Mouse (Mus musculus) liver, adult 2 months (tissue): Measurements from ENCODE around the gene Ino80d.

ENCODE experiments used
- CTCF ChIP-seq: fragments of 200-500 bp; IDR thresholded peaks from 2 replicates; pipeline ENCODE4 v1.5.1; 2011; ENCODE audit warnings: low read depth, low read length, control low read depth
- POLR2A ChIP-seq: fragments of 200-500 bp; IDR thresholded peaks from 2 replicates; pipeline ENCODE4 v1.6.1; 2011; ENCODE audit warnings: low read length, control low read depth; ENCODE audit not compliant: insufficient read depth; ENCODE audit errors: extremely low read depth

DNA sequence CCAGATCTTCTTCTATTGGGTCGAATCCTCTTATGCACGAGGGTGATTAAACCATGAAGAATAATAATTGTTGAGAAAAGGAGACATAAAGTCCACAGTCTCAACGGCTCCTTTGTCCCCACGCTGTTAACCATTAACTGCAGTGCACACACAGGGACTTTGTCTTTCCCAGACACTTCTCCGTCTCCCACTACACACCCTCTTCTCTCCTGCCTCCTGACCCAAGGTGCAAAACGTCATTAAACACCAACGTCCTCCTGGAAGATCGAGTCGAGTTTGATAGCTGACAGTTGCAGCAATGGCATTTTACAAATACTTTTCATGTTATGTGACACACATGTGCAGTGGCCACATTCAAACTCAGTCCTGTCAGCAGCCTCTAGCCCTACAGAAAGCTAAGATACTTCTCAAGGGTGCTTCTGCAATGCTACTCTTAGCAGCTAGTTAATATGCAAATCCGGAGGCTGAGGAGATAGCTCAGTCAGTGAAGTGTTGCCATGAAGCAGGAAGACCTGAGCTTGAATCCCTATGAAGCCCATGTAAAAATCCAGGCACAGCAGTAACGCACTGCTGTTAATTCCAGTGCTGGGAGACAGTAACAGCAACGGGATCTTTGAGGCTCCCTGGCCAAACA is 109.3 kb downstream of the Ino80d start:
- TF ChIP-seq CTCF (no peak), POLR2A (no peak)
